Mouse (Mus musculus) liver, adult 2 months (tissue): Measurements from ENCODE around the gene Kcnd2. TPM values are rescaled to one million over a fixed set of nuclear protein-coding genes. Genes with fewer than 3 reads are reported as not detected.

Experiments
- DNase-seq: peaks from one replicate; pipeline ENCODE4 v3.0.0-alpha.2; 2011; ENCODE audit warnings: low read depth, low spot score; ENCODE audit errors: extremely low read depth
- H3K27ac ChIP-seq: fragments of 200-500 bp; replicated peaks from 2 replicates; pipeline ENCODE4 v1.5.1; 2012; ENCODE audit warnings: low read depth, mild to moderate bottlenecking, control low read depth, inconsistent platforms, low read length; ENCODE audit not compliant: insufficient read depth
- H3K27me3 ChIP-seq: fragments of 200-500 bp; 2 replicates; pipeline ENCODE4 v1.6.1; 2012; ENCODE audit warnings: mild to moderate bottlenecking, moderate library complexity, low read length, inconsistent platforms; ENCODE audit not compliant: control insufficient read depth, insufficient read depth
- H3K36me3 ChIP-seq: fragments of 200-500 bp; 2 replicates; pipeline ENCODE4 v1.6.1; 2012; ENCODE audit warnings: low read length, inconsistent platforms; ENCODE audit not compliant: control insufficient read depth, insufficient read depth
- H3K4me1 ChIP-seq: fragments of 200-500 bp; 2 replicates; pipeline ENCODE4 v1.6.1; 2011; ENCODE audit warnings: low read length; ENCODE audit not compliant: control insufficient read depth, insufficient read depth
- H3K4me3 ChIP-seq: fragments of 200-500 bp; 2 replicates; pipeline ENCODE4 v1.5.1; 2011; ENCODE audit warnings: low read depth, mild to moderate bottlenecking, control low read depth, low read length, moderate library complexity; ENCODE audit not compliant: insufficient read depth
- H3K79me2 ChIP-seq: fragments of 200-500 bp; 2 replicates; pipeline ENCODE4 v1.6.1; 2012; ENCODE audit warnings: inconsistent platforms, mild to moderate bottlenecking, low read length, moderate library complexity; ENCODE audit not compliant: control insufficient read depth, insufficient read depth
- H3K9ac ChIP-seq: fragments of 200-500 bp; 2 replicates; pipeline ENCODE4 v1.6.1; 2012; ENCODE audit warnings: low read depth, mild to moderate bottlenecking, control low read depth, inconsistent platforms, low read length
- CTCF ChIP-seq: fragments of 200-500 bp; IDR thresholded peaks from 2 replicates; pipeline ENCODE4 v1.5.1; 2011; ENCODE audit warnings: low read depth, low read length, control low read depth
- POLR2A ChIP-seq: fragments of 200-500 bp; IDR thresholded peaks from 2 replicates; pipeline ENCODE4 v1.6.1; 2011; ENCODE audit warnings: low read length, control low read depth; ENCODE audit not compliant: insufficient read depth; ENCODE audit errors: extremely low read depth
- WGBS: fragments of 180-500 bp; shearing (Covaris S2); methylation state at CpG from one replicate; pipeline ENCODE4 v1.1.7; 2018; 5-methylcytosine and 5-hydroxymethylcytosine counted together
- polyA plus RNA-seq: library from polyadenylated mRNA; depleted of rRNA; stranded (reverse); fragments of >200 nt; gene quantifications from 2 replicates; pipeline ENCODE4 v1.2.3, GENCODE M21; 2012
- total RNA-seq: library from RNA; depleted of rRNA; stranded (reverse); fragments of >200 nt; gene quantifications from 2 replicates; pipeline ENCODE4 v1.2.3, GENCODE M21; 2014

Kcnd2 gene
- total and polyA plus RNA-seq, 2 experiments, result under 0.01 TPM; not detected in 1

- 88% methylated on average over 27 of the region's 27 CpGs for WGBS
These were observed 1.1 kb downstream of the Kcnd2 start for GRCm38 (mm10) chr6:21216206-21217020.

GRCm38 (mm10) chr6:21217156-21217555 is 1.9 kb downstream of the Kcnd2 start:
- H3K79me2 ChIP-seq, result no peaks in the 10 kb centered on the region
- no peak overlapping the region for H3K27ac ChIP-seq
- DNase-seq, result no peak
- peaks cover 14% of the 10 kb centered on the region; the same call in 1 of the 2 replicates for H3K27me3 ChIP-seq
- H3K4me3 ChIP-seq, result no peak overlapping the region
- no peaks in the 10 kb centered on the region for H3K36me3 ChIP-seq
- no peak overlapping the region for H3K9ac ChIP-seq
- WGBS, result 93% methylated on average over 10 of the region's 10 CpGs
- no peak for TF ChIP-seq CTCF
- TF ChIP-seq POLR2A, result no peak
- H3K4me1 ChIP-seq, result peaks cover 5% of the 10 kb centered on the region; the same call in 1 of the 2 replicates

More at GRCm38 (mm10) chr6:21216206-21217020, 1.1 kb downstream of the Kcnd2 start:
- Histone ChIP-seq H3K36me3 (no peaks in the 10 kb centered on the region), H3K9ac (no peak overlapping the region), H3K79me2 (no peaks in the 10 kb centered on the region), H3K4me3 (no peak overlapping the region), H3K27me3 (peaks cover 14% of the 10 kb centered on the region; the same call in 1 of the 2 replicates), H3K4me1 (peaks cover 5% of the 10 kb centered on the region; the same call in 1 of the 2 replicates), H3K27ac (no peak overlapping the region)
- no peak for TF ChIP-seq POLR2A
- TF ChIP-seq CTCF, result no peak
- DNase-seq, result no peak

- H3K27me3 ChIP-seq, result no peaks in the 10 kb centered on the region
- no peaks in the 10 kb centered on the region for H3K79me2 ChIP-seq
- DNase-seq, result no peak
- WGBS, result 89% methylated on average over 4 of the region's 4 CpGs
- H3K4me1 ChIP-seq, result no peaks in the 10 kb centered on the region
- H3K9ac ChIP-seq, result no peak overlapping the region
- no peak overlapping the region for H3K4me3 ChIP-seq
- TF ChIP-seq CTCF (no peak), POLR2A (no peak)
- no peak overlapping the region for H3K27ac ChIP-seq
- no peaks in the 10 kb centered on the region for H3K36me3 ChIP-seq
These were observed 10.8 kb downstream of the Kcnd2 start for GRCm38 (mm10) chr6:21226124-21226523.

- no peaks in the 10 kb centered on the region for H3K27me3 ChIP-seq
- no peak overlapping the region for H3K4me3 ChIP-seq
- no peak for DNase-seq
- WGBS, result 75% methylated on average over 5 of the region's 5 CpGs
- TF ChIP-seq CTCF (no peak), POLR2A (no peak)
- H3K9ac ChIP-seq, result no peak overlapping the region
- no peaks in the 10 kb centered on the region for H3K4me1 ChIP-seq
- no peaks in the 10 kb centered on the region for H3K36me3 ChIP-seq
- no peaks in the 10 kb centered on the region for H3K79me2 ChIP-seq
- H3K27ac ChIP-seq, result no peak overlapping the region
These were observed 43.7 kb downstream of the Kcnd2 start for GRCm38 (mm10) chr6:21259031-21259430.

GRCm38 (mm10) chr6:21267897-21268296 is 52.6 kb downstream of the Kcnd2 start:
- Histone ChIP-seq H3K36me3 (no peaks in the 10 kb centered on the region), H3K9ac (no peak overlapping the region), H3K4me3 (no peak overlapping the region), H3K79me2 (no peaks in the 10 kb centered on the region), H3K4me1 (no peaks in the 10 kb centered on the region), H3K27me3 (no peaks in the 10 kb centered on the region), H3K27ac (no peak overlapping the region)
- 46% methylated on average over 2 of the region's 2 CpGs for WGBS
- no peak for DNase-seq
- TF ChIP-seq CTCF (no peak), POLR2A (no peak)
